Mouse (Mus musculus): ENCODE results near the gene Klhl18. TPM values are rescaled to one million over a fixed set of nuclear protein-coding genes. Genes with fewer than 3 reads are reported as not detected.

Klhl18 gene
- polyA plus RNA-seq, 1 experiment from 2014 or later, result 18.7 TPM

DNA sequence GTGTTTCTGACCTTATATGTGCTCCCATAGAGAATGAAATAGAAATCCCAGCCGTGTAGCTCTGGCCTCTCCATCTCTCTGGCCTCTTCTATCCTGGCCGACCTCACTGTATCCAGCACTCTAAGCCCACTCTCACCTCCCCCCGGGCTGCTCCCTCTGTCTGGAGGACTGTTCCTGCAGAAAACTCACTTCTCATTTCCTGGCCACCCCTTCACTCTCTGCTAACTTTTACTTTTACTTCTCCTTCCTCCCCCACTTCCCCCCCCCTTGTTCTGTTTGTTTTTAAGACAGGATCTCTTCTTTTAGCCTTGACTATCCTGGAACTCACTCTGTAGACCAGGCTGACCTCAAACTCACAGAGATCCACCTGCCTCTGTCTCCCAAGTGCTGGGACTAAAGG, 24.0 kb downstream of the Klhl18 start:
- Histone ChIP-seq H3K79me2 (ENCODE audit: inconsistent target) (peaks cover 17% of the 10 kb centered on the region; the same call in 1 of the 2 replicates), H3K4me3 (ENCODE audit: inconsistent target) (no peak overlapping the region), H3K27ac (peak overlapping the region; percentile 48), H3K36me3 (ENCODE audit: inconsistent target) (peaks cover 22% of the 10 kb centered on the region; the same call in 1 of the 2 replicates)
- WGBS (ENCODE audit: missing documents), result 17% methylated on average over 2 of the region's 3 CpGs

DNA sequence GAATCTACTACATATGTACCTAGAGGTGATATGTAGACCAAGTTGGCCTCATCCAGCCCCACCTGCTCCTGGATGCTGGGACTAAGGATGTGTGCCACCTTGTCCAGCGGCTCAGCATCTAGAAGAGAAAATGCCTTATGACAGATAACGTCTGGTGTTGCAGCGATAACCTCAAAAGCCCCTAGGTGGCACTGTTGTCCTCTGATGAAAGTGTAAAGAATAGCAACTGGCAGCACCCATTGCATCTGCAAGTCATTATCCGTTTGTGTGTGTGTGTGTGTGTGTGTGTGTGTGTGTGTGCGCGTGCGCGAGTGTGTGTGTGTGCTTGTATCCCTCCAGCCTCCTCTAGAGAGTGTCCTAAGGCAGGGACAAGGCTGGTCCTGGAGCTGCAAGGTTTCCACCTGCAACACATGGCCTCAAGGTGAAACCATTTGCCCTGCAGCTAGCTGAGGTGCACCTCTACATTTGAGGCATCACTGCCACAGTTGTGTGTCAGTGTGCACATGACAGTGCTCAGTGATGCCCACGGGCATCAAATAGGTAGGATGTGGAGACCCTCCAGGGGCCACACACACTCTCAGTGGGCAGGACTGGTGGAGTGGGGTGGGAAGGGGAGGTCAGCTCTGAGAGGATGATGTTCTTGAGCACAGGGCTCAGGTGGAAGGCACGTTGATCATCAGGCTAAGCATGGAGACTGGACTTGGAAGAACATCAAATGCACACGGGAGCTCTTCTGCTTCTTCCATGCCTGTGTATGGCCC, 27.5 kb downstream of the Klhl18 start:
- no peak overlapping the region for H3K27ac ChIP-seq
- 30% methylated on average over 7 of the region's 11 CpGs for WGBS (ENCODE audit: missing documents)
- H3K79me2 ChIP-seq (ENCODE audit: inconsistent target), result no peaks in the 10 kb centered on the region
- H3K36me3 ChIP-seq (ENCODE audit: inconsistent target), result peaks cover 40% of the 10 kb centered on the region; the same call in 1 of the 2 replicates
- no peak overlapping the region for H3K4me3 ChIP-seq (ENCODE audit: inconsistent target)

DNA sequence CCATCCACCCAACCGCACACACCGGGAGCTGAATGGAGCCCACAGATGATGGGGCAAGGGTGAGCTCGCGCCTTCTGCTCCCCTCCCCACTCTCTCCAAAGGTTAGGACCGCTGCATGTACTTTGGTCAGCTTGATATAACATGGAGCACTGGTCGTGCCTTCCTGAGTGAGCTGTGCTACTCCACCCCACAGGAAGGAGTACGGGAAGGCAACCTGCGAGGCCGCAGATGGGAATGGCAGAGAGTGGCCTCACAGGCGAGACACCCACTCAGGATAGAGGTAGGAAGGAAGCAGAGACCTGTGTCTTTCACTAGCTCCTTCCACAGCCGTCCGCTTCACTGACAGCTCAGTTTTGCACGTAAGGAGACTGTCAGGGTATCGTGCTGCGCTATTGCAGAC, 28.1 kb downstream of the Klhl18 start:
- H3K79me2 ChIP-seq (ENCODE audit: inconsistent target), result no peaks in the 10 kb centered on the region
- H3K36me3 ChIP-seq (ENCODE audit: inconsistent target), result peaks cover 47% of the 10 kb centered on the region; the same call in 1 of the 2 replicates
- 87% methylated on average over 15 of the region's 15 CpGs for WGBS (ENCODE audit: missing documents)

DNA sequence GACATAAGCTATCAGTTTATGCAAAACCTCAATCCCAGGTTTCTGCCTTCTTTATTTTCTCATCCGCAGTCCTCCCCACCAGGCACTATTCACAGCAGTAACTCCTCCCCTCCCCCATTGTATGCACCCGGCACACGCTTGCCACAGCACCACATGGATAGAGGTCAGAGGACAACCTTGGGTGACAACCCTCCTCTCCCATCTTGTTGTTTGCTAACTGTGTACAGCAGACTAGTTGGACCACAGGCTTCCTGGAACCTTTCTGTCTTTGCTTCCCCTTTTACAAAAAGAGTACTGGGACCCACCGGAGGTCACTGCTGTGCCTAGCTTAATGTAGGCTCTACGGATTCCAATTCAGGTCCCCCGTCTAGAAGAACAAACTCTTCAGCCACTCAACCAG, 35.9 kb downstream of the Klhl18 start:
- Histone ChIP-seq H3K79me2 (ENCODE audit: inconsistent target) (no peaks in the 10 kb centered on the region), H3K4me3 (ENCODE audit: inconsistent target) (no peak overlapping the region), H3K27ac (no peak overlapping the region), H3K36me3 (ENCODE audit: inconsistent target) (peaks cover 53% of the 10 kb centered on the region; the same call in 1 of the 2 replicates)
- WGBS (ENCODE audit: missing documents), result 32% methylated on average over 6 of the region's 6 CpGs

More for the DNA sequence above, 28.1 kb downstream of the Klhl18 start:
- H3K4me3 ChIP-seq (ENCODE audit: inconsistent target), result no peak overlapping the region
- H3K27ac ChIP-seq, result no peak overlapping the region

DNA sequence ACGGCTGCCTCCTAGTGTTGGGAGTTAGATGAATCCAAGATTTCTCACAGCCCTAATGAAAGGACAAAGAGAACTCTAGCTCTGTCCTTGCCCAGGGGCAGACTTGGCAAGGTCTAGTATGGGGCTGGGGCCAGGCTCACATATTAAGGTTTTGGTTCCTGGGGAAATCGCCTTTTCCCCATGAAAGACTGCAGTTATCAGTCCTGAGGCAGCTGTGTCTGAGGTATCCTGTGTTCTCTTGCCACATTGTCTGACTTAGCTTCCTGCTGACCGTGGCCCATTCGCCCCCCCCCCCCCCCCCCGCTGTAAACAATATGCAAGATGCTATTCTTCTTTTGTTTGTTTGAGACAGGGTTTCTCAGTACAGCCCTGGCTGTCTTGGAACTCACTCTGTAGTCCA, 36.4 kb downstream of the Klhl18 start:
- H3K36me3 ChIP-seq (ENCODE audit: inconsistent target), result peaks cover 58% of the 10 kb centered on the region

DNA sequence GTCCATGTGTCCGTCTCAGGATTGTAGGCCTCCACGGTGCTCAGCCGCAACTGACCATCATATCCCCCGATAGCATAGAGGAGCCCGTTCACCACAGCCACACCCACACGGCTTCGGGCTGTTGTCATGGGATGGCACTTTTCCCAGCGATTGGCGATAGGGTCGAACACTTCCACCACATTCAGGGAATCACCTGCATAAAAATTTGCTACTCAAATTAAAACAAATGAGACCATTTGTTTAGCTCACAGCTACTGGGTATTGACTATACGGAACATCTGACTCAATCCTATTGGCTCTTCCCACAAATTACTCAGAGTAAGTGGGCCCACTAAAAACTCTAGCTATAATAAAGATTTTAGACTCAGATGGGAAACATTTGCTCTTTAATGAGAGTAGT, 40.5 kb downstream of the Klhl18 start:
- Histone ChIP-seq H3K4me3 (ENCODE audit: inconsistent target) (no peak overlapping the region), H3K36me3 (ENCODE audit: inconsistent target) (peaks cover 75% of the 10 kb centered on the region), H3K79me2 (ENCODE audit: inconsistent target) (no peaks in the 10 kb centered on the region), H3K27ac (no peak overlapping the region)
- WGBS (ENCODE audit: missing documents), result 94% methylated on average over 11 of the region's 11 CpGs

More for the DNA sequence above, 36.4 kb downstream of the Klhl18 start:
- WGBS (ENCODE audit: missing documents), result 60% methylated on average over 2 of the region's 5 CpGs
- H3K27ac ChIP-seq, result no peak overlapping the region
- H3K79me2 ChIP-seq (ENCODE audit: inconsistent target), result no peaks in the 10 kb centered on the region
- no peak overlapping the region for H3K4me3 ChIP-seq (ENCODE audit: inconsistent target)

DNA sequence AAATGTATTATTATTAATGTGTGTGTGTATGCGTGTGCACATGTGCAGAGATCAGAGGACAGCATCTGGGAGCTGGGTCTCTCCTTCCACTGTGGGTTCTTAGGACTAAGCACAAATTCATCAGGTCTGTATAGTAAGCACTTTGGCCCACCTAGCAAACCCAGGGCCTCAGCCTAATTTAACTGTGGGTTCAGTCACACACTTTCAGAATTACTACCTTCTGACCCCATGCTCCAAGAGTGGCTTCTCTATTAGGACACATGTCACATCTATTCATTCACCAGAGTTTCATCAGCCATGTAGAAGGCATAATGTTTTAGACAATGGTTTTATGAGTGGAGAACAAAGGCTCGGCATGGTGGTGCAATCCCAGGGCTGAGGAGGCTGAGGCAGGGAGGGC, 43.4 kb downstream of the Klhl18 start:
- WGBS (ENCODE audit: missing documents), result 100% methylated on average over 2 of the region's 2 CpGs
- peaks cover 91% of the 10 kb centered on the region for H3K36me3 ChIP-seq (ENCODE audit: inconsistent target)
- H3K27ac ChIP-seq, result no peak overlapping the region
- no peaks in the 10 kb centered on the region for H3K79me2 ChIP-seq (ENCODE audit: inconsistent target)
- no peak overlapping the region for H3K4me3 ChIP-seq (ENCODE audit: inconsistent target)

DNA sequence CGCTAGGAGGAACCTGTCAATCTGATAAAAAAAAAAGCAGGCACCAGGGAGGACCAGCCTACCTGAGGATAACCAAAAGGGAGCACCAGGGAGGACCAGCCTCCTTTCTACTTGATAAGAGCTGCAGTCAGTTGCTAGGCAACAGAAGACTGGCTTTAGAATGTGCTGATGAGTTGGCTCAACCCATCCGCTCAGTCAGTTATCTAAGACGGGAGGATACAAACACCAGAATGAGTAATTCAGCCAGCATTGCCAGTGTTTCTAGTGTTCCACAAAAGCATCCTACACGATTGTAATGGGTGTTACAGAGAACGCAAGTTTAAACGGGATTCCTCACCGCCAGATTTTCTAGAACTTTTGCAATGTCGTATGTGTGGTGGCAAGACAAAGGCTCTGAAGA, 45.3 kb downstream of the Klhl18 start:
- Histone ChIP-seq H3K4me3 (ENCODE audit: inconsistent target) (no peak overlapping the region), H3K79me2 (ENCODE audit: inconsistent target) (no peaks in the 10 kb centered on the region), H3K27ac (no peak overlapping the region), H3K36me3 (ENCODE audit: inconsistent target) (peaks cover 78% of the 10 kb centered on the region)
- WGBS (ENCODE audit: missing documents), result 96% methylated on average over 8 of the region's 8 CpGs

DNA sequence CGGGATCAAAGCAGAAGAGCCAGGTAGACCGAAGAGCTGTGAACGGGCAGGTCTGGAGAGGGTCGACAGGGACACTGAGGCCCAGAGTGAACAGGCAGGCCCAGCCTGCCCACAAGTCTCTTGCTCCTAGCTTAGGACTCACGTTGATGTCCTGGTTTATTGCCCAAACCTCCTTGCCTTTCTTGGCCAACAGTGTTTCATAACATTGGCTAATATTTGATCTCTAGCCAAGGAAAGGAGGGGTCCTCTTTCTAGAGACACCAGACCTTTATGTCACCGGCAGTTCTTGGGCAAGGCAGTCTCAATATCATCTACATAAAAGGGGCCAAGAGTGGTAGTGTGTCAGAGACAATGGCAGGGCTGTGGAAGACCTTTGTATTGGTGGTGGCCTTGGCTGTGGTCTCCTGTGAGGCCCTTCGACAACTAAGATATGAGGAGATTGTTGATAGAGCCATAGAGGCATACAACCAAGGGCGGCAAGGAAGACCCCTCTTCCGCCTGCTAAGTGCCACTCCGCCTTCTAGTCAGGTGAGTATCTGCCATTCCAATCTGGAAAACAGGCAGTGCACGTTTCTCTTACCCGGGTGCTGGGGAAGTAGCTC, 56.9 kb downstream of the Klhl18 start, which contains the start of gene Ngp:
Gene Ngp, plus strand, starts transcription at position 237 of the 602 bp plus-strand sequence.
- 82% methylated on average over 12 of the region's 12 CpGs for WGBS (ENCODE audit: missing documents)
- no peaks in the 10 kb centered on the region for H3K36me3 ChIP-seq (ENCODE audit: inconsistent target)
- no peak within 1 kb of the TSS for H3K27ac ChIP-seq
- no peak within 1 kb of the TSS for H3K4me3 ChIP-seq (ENCODE audit: inconsistent target)
- H3K79me2 ChIP-seq (ENCODE audit: inconsistent target), result no peaks in the 10 kb centered on the region

DNA sequence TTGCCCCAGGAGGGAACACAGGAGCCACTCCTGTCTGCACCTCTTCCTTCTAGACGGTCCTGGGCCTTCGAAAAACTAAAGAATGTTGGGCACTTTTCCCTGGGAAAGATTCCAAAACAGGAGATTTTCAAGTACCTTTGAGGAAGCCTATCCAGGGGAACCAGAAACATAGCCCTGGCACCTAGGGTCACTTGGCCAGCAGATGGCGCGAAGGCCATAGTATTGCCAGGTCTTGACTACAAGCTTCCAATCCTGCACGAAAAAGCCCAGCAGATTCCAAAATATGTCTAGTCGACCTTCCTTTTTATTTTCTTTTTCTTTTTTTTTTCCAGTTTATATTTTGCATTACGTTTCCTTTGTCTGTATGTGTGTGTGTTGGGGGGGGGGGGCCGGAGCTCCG, 62.7 kb downstream of the Klhl18 start:
- Histone ChIP-seq H3K79me2 (ENCODE audit: inconsistent target) (no peaks in the 10 kb centered on the region), H3K4me3 (ENCODE audit: inconsistent target) (no peak overlapping the region), H3K27ac (no peak overlapping the region), H3K36me3 (ENCODE audit: inconsistent target) (no peaks in the 10 kb centered on the region)
- WGBS (ENCODE audit: missing documents), result 50% methylated on average over 7 of the region's 9 CpGs

DNA sequence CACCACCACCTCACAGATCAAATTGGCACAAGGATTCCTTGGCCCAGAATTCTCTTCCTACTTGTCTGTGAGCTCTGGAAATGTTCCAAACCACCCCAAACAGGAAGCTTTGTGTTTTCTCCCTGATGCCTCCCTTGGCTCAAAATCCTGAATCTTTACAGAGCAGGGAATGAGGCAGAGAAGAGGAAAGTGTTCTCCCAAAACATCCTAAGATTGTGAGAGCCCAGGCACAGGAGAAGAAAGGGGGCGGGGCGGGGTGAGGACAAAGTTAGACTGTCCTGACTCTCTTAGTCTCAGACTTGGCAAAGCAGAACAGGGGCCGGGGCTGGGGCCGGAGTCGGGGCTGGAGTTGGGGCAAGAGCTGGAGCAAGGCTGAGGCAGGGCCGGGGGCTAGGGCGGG, 63.6 kb downstream of the Klhl18 start:
- Histone ChIP-seq H3K79me2 (ENCODE audit: inconsistent target) (no peaks in the 10 kb centered on the region; the same call in 1 of the 2 replicates), H3K36me3 (ENCODE audit: inconsistent target) (no peaks in the 10 kb centered on the region), H3K27ac (no peak overlapping the region), H3K4me3 (ENCODE audit: inconsistent target) (no peak overlapping the region)
- WGBS (ENCODE audit: missing documents), result 84% methylated on average over 3 of the region's 7 CpGs

DNA sequence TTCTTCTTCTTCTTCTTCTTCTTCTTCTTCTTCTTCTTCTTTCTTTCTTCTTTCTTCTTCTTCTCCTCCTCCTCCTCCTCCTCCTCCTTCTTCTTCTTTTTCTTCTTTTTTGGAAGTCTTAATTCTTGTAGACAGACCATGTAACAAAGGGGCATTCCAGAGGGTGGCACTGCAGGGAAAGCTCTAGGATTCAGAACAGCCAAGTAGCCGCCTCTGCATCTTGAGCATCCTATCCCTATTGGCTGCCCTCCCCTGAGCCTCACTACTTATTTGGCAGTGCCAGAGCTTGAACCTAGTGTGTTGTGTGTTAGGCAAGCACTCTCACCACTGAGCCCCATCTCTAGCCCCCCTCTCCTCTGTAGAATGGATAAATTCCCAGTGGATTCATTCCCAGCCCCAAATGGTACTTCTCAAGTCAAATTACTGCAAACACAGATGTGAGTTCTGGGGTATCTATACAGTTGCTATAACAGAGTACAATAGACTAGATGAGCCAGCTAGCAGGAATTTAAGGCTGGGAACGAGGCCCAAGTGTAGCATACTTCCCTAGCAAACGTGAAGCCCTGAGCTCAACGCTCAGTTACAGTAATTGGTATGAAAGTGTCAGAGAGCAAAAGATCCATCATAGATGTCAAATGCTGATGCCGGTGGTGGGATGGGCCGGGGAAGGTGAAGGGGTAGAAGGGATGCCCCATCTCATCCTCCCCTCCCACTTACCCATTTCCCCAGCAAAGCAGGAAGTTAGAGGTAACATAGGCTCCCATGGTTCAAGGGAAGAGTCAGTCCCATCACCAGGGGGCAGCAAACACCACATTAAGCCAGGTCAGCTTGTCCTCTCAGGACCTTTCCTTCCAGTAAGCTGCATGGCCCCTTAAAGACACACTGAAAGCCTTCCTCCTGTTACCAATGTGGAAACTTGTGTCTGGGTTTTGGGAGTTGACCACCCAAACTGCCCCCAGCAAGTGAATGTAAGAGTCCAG, 65.3 kb downstream of the Klhl18 start:
- WGBS (ENCODE audit: missing documents), result 37% methylated on average over 6 of the region's 6 CpGs
- no peak overlapping the region for H3K27ac ChIP-seq
- H3K36me3 ChIP-seq (ENCODE audit: inconsistent target), result no peaks in the 10 kb centered on the region

DNA sequence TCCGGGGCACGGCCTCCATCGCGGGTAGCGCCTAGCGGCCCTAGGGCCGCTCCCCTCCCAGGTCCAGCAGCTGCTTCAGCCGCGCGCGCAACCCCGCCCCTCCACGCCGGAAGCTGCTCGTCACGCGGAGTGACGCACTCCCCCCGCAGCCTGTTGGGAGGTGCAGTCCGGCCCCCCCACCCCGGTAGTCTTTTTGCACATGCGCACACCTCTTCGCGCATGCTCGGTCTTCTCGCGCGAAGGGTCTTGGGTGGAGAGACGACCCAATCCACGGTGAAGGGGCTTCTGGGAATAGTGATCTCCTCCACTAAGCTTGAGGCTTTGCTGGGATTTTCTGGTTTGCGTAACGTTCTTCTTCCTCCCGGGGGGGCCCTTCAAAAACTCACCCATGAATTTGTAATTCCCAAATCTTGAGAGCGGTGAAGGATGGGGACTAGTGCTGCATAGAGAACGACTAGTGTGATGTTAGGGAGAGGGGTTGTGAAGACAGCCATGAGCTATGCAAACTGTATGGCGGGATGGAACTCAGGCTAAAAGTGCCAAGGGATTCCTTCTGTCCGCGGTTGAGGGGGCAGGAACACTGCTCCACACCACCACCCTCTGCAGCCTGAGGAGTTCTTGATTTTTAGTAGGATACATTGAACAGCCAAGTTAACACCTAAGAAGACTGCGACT, 68.3 kb downstream of the Klhl18 start, which contains the start of gene Ptpn23:
Gene Ptpn23, minus strand, starts transcription at position 115 of the 675 bp plus-strand sequence.
- no peaks in the 10 kb centered on the region for H3K36me3 ChIP-seq (ENCODE audit: inconsistent target)
- peak within 1 kb of the TSS; percentile 79 for H3K27ac ChIP-seq
- WGBS (ENCODE audit: missing documents), result under 1% methylated on average over 39 of the region's 39 CpGs
- H3K79me2 ChIP-seq (ENCODE audit: inconsistent target), result peaks cover 46% of the 10 kb centered on the region
- peak within 1 kb of the TSS; percentile 98 for H3K4me3 ChIP-seq (ENCODE audit: inconsistent target)

More for the DNA sequence above, 65.3 kb downstream of the Klhl18 start:
- H3K4me3 ChIP-seq (ENCODE audit: inconsistent target), result no peak overlapping the region
- peaks cover 17% of the 10 kb centered on the region for H3K79me2 ChIP-seq (ENCODE audit: inconsistent target)

Measured in macrophage (primary cell).